Mouse (Mus musculus) intestine, postnatal 0 days (tissue): ENCODE measurements around the gene Itsn1. TPM values are rescaled to one million over a fixed set of nuclear protein-coding genes. Genes with fewer than 3 reads are reported as not detected.

ENCODE experiments used
- ATAC-seq: fragments of 200-750 bp; cut with Nextera tagmentation; 2 replicates; pipeline ENCODE4 v1.8.0; 2017; ENCODE audit warnings: mild to moderate bottlenecking, moderate TSS enrichment, moderate library complexity
- H3K27ac ChIP-seq: fragments of 300-500 bp; sonication (generic); 2 replicates; pipeline ENCODE4 v1.5.1; 2014; ENCODE audit warnings: mild to moderate bottlenecking, low read depth, low read length, moderate library complexity
- H3K27me3 ChIP-seq: fragments of 300-500 bp; sonication (generic); replicated peaks from 2 replicates; pipeline ENCODE4 v1.6.1; 2014; ENCODE audit warnings: low read length, mixed read lengths; ENCODE audit not compliant: control insufficient read depth, insufficient read depth
- H3K36me3 ChIP-seq: fragments of 300-500 bp; sonication (generic); 2 replicates; pipeline ENCODE4 v1.6.1; 2014; ENCODE audit warnings: mild to moderate bottlenecking, moderate library complexity; ENCODE audit not compliant: control insufficient read depth, insufficient read depth
- H3K4me1 ChIP-seq: fragments of 300-500 bp; sonication (generic); replicated peaks from 2 replicates; pipeline ENCODE4 v1.6.1; 2014; ENCODE audit warnings: antibody characterized with exemption, low read length, mixed read lengths; ENCODE audit not compliant: control insufficient read depth, insufficient read depth
- H3K4me2 ChIP-seq: fragments of 300-500 bp; sonication (generic); replicated peaks from 2 replicates; pipeline ENCODE4 v1.6.1; 2014; ENCODE audit warnings: low read depth, mild to moderate bottlenecking, moderate library complexity
- H3K4me3 ChIP-seq: fragments of 300-500 bp; sonication (generic); 2 replicates; pipeline ENCODE4 v1.5.1; 2014; ENCODE audit warnings: low read depth, low read length
- H3K9ac ChIP-seq: fragments of 300-500 bp; sonication (generic); 2 replicates; pipeline ENCODE4 v1.6.1; 2014; ENCODE audit warnings: mild to moderate bottlenecking, low read depth, low read length
- H3K9me3 ChIP-seq: fragments of 300-500 bp; sonication (generic); 2 replicates; pipeline ENCODE4 v1.6.1; 2016; ENCODE audit warnings: mixed run types; ENCODE audit not compliant: control insufficient read depth
- CTCF ChIP-seq: sonication (generic); IDR thresholded peaks from 2 replicates; pipeline ENCODE4 v1.5.1; 2016; ENCODE audit warnings: low read depth, mild to moderate bottlenecking, control low read depth, antibody characterized with exemption, moderate library complexity
- WGBS: fragments of 180-500 bp; shearing (Covaris S2); extraction: QIAGEN DNeasy Blood & Tissue Kit; methylation state at CpG from one replicate; pipeline ENCODE4 v1.1.7; 2014; 5-methylcytosine and 5-hydroxymethylcytosine counted together
- polyA plus RNA-seq: library from polyadenylated mRNA; unstranded; fragments of >200 nt; fragmentation: Nextera tagmentation; extraction: Ambion mirVana; gene quantifications from 2 replicates; pipeline ENCODE4 v1.2.1, GENCODE M21; 2015

Itsn1 gene
- polyA plus RNA-seq, 1 experiment from 2014 or later: 6.2 TPM

DNA sequence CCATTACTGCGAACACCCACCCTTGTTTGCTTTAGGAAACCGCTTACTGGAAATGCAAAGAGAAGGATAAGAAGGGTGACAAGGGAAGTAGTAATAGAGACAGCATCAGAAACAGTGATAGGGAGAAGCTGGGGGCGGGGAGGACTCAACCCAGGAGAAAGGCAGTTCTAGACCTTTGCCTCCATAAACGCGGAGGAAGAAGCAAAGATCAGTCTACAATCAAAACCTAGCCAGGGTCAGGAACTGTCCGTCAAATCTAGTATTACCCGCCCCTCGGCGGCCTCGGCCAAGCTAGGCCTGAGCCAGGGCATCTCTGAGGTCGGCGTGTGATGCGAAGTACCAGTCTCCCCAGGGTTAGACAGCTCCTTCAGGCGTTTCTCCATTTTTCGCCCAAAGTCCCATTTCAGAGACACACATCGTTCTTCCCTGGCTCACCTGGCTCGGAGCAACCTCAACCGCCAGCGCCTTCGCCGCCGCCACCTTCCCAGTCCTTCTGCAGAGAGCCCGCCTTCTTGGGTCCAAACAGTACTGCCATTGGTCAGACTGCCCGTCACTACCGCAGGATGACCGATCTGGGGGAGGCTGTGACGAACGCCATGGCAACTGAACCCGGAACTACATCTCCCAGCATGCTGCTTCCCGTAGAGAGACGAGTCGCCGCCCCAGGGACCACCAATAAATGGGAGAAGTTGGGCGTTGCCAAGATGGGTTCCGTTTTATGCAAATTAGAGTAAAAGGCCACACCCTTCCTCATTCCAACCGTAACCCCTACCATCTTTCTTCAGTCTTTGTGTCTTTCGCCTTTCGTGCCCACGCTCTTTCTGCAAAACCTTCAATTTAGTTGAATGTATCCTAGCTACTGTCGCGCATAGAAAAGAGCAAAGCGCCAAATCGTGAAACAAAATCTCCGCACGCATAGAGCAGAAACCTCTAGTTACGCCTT lies 687 bp upstream of the Itsn1 start, which contains the start of gene Cryzl1:
TSS of gene Cryzl1 (minus strand) at position 853 of the 943 bp plus-strand sequence.
- under 1% methylated on average over 46 of the region's 46 CpGs for WGBS

GRCm38 (mm10) chr16:91729821-91730441 lies 850 bp downstream of the Itsn1 start:
- Histone ChIP-seq H3K4me2 (peak overlapping the region; percentile 93), H3K27ac (peak overlapping the region; percentile 78), H3K9ac (peak overlapping the region; percentile 78), H3K36me3 (peaks cover 5% of the 10 kb centered on the region; the same call in 1 of the 2 replicates), H3K27me3 (no peaks in the 10 kb centered on the region), H3K4me3 (peak overlapping the region; percentile 88), H3K9me3 (no peaks in the 10 kb centered on the region), H3K4me1 (no peaks in the 10 kb centered on the region)
- ATAC-seq: no peak
- no peak for TF ChIP-seq CTCF
- under 1% methylated on average over 24 of the region's 44 CpGs for WGBS

More for the DNA sequence above, 687 bp upstream of the Itsn1 start, which contains the start of gene Cryzl1:
- Histone ChIP-seq H3K4me3 (peak within 1 kb of the TSS; percentile 88), H3K4me2 (peak within 1 kb of the TSS; percentile 93), H3K4me1 (no peaks in the 10 kb centered on the region), H3K9ac (peak within 1 kb of the TSS; percentile 78), H3K27ac (peak within 1 kb of the TSS; percentile 81), H3K27me3 (no peaks in the 10 kb centered on the region), H3K36me3 (peaks cover 5% of the 10 kb centered on the region; the same call in 1 of the 2 replicates), H3K9me3 (no peaks in the 10 kb centered on the region)
- ATAC-seq: peak; percentile 95
- no peak for TF ChIP-seq CTCF

GRCm38 (mm10) chr16:91730446-91730845 lies 1.4 kb downstream of the Itsn1 start:
- H3K4me1 ChIP-seq: no peaks in the 10 kb centered on the region
- no peaks in the 10 kb centered on the region for H3K27me3 ChIP-seq
- H3K4me2 ChIP-seq: peak overlapping the region; percentile 93
- H3K9me3 ChIP-seq: no peaks in the 10 kb centered on the region
- peak overlapping the region; percentile 78; the same call in 1 of the 2 replicates for H3K9ac ChIP-seq
- H3K4me3 ChIP-seq: peak overlapping the region; percentile 88
- H3K36me3 ChIP-seq: peaks cover under 1% of the 10 kb centered on the region; the same call in 1 of the 2 replicates
- ATAC-seq: no peak
- H3K27ac ChIP-seq: 0 out of 2 replicates have a peak overlapping the region, but pooled peaks have one; percentile 78
- no peak for TF ChIP-seq CTCF
- WGBS: 3% methylated on average over 11 of the region's 11 CpGs

DNA sequence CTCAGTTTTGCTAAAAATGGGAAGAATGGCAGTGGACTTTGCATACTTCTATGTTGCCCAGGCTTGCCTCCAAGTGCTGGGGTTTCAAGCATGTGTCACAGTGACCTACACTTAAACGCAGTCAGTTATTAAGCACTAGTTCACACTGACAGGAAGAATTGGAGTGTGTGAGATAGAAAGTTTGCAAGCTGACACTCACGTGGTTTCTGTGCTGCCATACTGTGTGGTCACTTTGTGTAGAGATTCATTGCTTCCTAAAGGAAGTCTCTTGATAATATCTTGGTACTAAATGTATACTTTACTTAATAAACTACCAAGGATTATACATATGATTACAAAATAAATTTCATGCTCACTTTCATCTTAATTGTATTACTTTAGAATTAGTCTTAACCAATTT lies 3.7 kb downstream of the Itsn1 start:
- Histone ChIP-seq H3K27ac (no peak overlapping the region), H3K9me3 (no peaks in the 10 kb centered on the region), H3K27me3 (no peaks in the 10 kb centered on the region), H3K4me3 (no peak overlapping the region), H3K36me3 (no peaks in the 10 kb centered on the region), H3K4me2 (no peak overlapping the region), H3K4me1 (no peaks in the 10 kb centered on the region), H3K9ac (no peak overlapping the region)
- no peak for ATAC-seq
- 73% methylated on average over 2 of the region's 2 CpGs for WGBS
- no peak for TF ChIP-seq CTCF

DNA sequence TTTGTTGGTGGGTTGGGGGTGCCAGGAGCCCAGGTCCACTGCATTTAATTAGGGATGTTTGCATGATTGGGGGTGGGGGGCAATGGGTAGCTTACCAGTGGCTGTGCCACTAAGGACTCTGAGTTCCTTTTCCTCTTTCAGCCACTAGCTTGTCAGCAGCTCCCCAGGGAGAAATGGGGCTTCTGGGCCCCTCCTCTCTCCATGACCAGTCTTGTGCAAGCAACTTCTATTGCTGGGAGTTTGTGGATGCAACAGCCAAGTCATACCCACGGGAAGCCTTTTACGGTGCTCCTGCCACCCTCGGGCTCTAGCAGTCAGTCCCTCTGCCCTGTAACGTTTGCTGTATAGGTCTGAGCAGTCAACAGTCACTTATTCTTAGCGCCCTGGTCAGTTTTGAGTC lies 5.7 kb downstream of the Itsn1 start:
- 61% methylated on average over 5 of the region's 5 CpGs for WGBS
- H3K27ac ChIP-seq: no peak overlapping the region
- TF ChIP-seq CTCF: no peak
- no peak for ATAC-seq
- H3K27me3 ChIP-seq: no peaks in the 10 kb centered on the region
- H3K9ac ChIP-seq: no peak overlapping the region
- H3K4me2 ChIP-seq: no peak overlapping the region
- H3K36me3 ChIP-seq: no peaks in the 10 kb centered on the region
- no peaks in the 10 kb centered on the region for H3K9me3 ChIP-seq
- no peak overlapping the region for H3K4me3 ChIP-seq
- H3K4me1 ChIP-seq: no peaks in the 10 kb centered on the region
